Mouse (Mus musculus): ENCODE measurements around the gene Plekhb1.

GRCm38 (mm10) chr7:100656739-100657138, 5.5 kb downstream of the Plekhb1 start:
- TF ChIP-seq CTCF (IDR thresholded peaks at IDR 0.05; ENCODE audit: borderline replicate concordance, insufficient read depth, low read length) (no peak), POLR2A (IDR thresholded peaks at IDR 0.05; ENCODE audit: low read depth, low read length) (no peak)

All from embryonic fibroblast, embryonic 13.5 days (primary cell).